Mouse (Mus musculus) lung, postnatal 4 days (tissue): ENCODE data around the gene Gm10715.
"Not testable (repeated sequence)": the region's sequence is repeated elsewhere in the genome, so short reads cannot be mapped to it uniquely, and the experiment has no call there.

Experiments
- DNase-seq, 2 experiments: peaks; one replicate each; pipeline ENCODE4 v3.0.0; 2021

Gene Gm10715

DNA sequence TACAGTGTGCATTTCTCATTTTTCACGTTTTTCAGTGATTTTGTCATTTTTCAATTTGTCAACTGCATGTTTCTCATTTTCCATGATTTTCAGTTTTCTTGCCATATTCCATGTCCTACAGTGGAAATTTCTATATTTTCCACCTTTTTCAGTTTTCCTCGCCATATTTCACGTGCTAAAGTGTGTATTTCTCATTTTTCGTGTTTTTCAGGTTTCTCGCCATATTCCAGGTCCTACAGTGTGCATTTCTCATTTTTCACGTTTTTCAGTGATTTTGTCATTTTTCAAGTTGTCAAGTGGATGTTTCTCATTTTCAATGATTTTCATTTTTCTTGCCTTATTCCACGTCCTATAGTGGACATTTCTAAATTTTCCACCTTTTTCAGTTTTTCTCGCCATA is at the start of gene Gm10715:
TSS of gene Gm10715 (plus strand) at position 301 of the 400 bp plus-strand sequence.
- DNase-seq: not testable (repeated sequence)

GRCm38 (mm10) chr9:3000445-3000972 is 36.2 kb upstream of the Gm10715 start, which contains the start of gene Gm10722:
Gene Gm10722 (plus strand): TSS chr9:3000922.
- peak; percentile 35 to 57 for DNase-seq

GRCm38 (mm10) chr9:3001006-3001405 is 35.7 kb upstream of the Gm10715 start:
- peak; percentile 51 to 58 for DNase-seq

DNA sequence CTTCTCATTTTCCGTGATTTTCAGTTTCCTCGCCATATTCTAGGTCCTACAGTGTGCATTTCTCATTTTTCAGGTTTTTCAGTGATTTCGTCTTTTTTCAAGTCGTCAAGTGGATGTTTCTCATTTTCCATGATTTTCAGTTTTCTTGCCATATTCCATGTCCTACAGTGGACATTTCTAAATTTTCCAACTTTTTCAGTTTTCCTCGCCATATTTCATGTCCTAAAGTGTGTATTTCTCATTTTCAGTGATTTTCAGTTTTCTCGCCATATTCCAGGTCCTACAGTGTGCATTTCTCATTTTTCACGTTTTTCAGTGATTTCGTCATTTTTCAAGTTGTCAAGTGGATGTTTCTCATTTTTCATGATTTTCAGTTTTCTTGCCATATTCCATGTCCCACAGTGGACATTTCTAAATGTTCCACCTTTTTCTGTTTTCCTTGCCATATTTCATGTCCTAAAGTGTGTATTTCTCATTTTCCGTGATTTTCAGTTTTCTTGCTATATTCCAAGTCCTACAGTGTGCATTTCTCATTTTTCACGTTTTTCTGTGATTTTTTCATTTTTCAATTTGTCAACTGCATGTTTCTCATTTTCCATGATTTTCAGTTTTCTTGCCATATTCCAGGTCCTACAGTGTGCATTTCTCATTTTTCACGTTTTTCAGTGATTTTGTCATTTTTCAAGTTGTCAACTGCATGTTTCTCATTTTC is 34.6 kb upstream of the Gm10715 start:
- DNase-seq: peak; percentile 97 to 100

DNA sequence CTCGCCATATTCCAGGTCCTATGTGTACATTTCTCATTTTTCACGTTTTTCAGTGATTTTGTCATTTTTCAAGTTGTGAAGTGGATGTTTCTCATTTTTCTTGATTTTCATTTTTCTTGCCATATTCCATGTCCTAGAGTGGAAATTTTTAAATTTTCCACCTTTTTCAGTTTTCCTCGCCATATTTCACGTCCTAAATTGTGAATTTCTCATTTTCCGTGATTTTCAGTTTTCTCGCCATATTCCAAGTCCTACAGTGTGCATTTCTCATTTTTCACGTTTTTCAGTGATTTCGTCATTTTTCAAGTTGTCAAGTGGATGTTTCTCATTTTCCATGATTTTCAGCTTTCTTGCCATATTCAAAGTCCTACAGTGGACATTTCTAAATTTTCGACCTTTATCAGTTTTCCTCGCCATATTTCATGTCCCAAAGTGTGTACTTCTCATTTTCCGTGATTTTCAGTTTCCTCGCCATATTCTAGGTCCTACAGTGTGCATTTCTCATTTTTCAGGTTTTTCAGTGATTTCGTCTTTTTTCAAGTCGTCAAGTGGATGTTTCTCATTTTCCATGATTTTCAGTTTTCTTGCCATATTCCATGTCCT is 33.8 kb upstream of the Gm10715 start, which contains the start of gene Gm11168:
TSS of gene Gm11168 (plus strand) at position 553 of the 603 bp plus-strand sequence.
- DNase-seq: not testable (repeated sequence)

GRCm38 (mm10) chr9:3006179-3006578 is 30.5 kb upstream of the Gm10715 start:
- not testable (repeated sequence) for DNase-seq

DNA sequence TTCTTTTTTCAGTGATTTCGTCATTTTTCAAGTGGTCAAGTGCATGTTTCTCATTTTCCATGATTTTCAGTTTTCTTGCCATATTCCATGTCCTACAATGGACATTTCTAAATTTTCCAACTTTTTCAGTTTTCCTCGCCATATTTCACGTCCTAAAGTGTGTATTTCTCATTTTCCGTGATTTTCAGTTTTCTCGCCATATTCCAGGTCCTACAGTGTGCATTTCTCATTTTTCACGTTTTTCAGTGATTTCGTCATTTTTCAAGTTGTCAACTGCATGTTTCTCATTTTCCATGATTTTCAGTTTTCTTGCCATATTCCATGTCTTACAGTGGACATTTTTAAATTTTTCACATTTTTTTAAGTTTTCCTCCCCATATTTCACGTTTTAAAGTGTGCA is 30.0 kb upstream of the Gm10715 start:
- peak; percentile 89 to 94 for DNase-seq

- DNase-seq: not testable (repeated sequence)
These were observed 29.4 kb upstream of the Gm10715 start for GRCm38 (mm10) chr9:3007272-3007671.

- DNase-seq: not testable (repeated sequence)
These were observed 27.3 kb upstream of the Gm10715 start for GRCm38 (mm10) chr9:3009331-3009730.

GRCm38 (mm10) chr9:3012054-3012621 is 24.5 kb upstream of the Gm10715 start:
- DNase-seq: not testable (repeated sequence)

- DNase-seq: not testable (repeated sequence)
These were observed 23.9 kb upstream of the Gm10715 start, which contains the start of gene Gm10721 for GRCm38 (mm10) chr9:3012733-3013279. Gene Gm10721 (plus strand): TSS chr9:3013140.

GRCm38 (mm10) chr9:3015354-3015753 is 21.3 kb upstream of the Gm10715 start, which contains the start of gene Gm10720:
Gene Gm10720 (plus strand): TSS chr9:3015654.
- DNase-seq: not testable (repeated sequence)

- DNase-seq: not testable (repeated sequence)
These were observed 20.8 kb upstream of the Gm10715 start for GRCm38 (mm10) chr9:3015896-3016295.

DNA sequence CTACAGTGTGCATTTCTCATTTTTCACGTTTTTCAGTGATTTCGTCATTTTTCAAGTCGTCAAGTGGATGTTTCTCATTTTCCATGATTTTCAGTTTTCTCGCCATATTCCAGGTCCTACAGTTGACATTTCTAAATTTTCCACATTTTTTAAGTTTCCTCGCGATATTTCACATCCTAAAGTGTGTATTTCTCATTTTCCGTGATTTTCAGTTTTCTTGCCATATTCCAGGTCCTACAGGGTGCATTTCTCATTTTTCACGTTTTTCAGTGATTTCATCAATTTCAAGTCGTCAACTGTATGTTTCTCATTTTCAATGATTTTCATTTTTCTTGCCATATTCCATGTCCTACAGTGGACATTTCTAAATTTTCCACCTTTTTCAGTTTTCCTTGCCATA is 19.6 kb upstream of the Gm10715 start, which contains the start of gene Gm10719:
TSS of gene Gm10719 (plus strand) at position 301 of the 400 bp plus-strand sequence.
- DNase-seq: not testable (repeated sequence)

- peak; percentile 87 to 92 for DNase-seq
These were observed 17.7 kb upstream of the Gm10715 start for GRCm38 (mm10) chr9:3018944-3019343.

DNA sequence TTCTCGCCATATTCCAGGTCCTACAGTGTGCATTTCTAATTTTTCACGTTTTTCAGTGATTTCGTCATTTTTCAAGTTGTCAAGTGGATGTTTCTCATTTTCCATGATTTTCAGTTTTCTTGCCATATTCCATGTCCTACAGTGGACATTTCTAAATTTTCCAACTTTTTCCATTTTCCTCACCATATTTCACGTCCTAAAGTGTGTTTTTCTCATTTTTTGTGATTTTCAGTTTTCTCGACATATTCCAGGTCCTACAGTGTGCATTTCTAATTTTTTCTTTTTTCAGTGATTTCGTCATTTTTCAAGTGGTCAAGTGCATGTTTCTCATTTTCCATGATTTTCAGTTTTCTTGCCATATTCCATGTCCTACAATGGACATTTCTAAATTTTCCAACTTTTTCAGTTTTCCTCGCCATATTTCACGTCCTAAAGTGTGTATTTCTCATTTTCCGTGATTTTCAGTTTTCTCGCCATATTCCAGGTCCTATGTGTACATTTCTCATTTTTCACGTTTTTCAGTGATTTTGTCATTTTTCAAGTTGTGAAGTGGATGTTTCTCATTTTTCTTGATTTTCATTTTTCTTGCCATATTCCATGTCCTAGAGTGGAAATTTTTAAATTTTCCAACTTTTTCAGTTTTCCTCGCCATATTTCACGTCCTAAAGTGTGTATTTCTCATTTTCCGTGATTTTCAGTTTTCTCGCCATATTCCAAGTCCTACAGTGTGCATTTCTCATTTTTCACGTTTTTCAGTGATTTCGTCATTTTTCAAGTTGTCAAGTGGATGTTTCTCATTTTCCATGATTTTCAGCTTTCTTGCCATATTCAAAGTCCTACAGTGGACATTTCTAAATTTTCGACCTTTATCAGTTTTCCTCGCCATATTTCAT is 16.6 kb upstream of the Gm10715 start:
- peak; percentile 79 for DNase-seq

- DNase-seq: peak; percentile 73 to 82
These were observed 14.2 kb upstream of the Gm10715 start for GRCm38 (mm10) chr9:3022316-3023008.

- peak; percentile 44 to 56 for DNase-seq
These were observed 13.2 kb upstream of the Gm10715 start, which contains the start of gene Gm10718 for GRCm38 (mm10) chr9:3023312-3023984. Gene Gm10718 (plus strand): TSS chr9:3023547.

DNA sequence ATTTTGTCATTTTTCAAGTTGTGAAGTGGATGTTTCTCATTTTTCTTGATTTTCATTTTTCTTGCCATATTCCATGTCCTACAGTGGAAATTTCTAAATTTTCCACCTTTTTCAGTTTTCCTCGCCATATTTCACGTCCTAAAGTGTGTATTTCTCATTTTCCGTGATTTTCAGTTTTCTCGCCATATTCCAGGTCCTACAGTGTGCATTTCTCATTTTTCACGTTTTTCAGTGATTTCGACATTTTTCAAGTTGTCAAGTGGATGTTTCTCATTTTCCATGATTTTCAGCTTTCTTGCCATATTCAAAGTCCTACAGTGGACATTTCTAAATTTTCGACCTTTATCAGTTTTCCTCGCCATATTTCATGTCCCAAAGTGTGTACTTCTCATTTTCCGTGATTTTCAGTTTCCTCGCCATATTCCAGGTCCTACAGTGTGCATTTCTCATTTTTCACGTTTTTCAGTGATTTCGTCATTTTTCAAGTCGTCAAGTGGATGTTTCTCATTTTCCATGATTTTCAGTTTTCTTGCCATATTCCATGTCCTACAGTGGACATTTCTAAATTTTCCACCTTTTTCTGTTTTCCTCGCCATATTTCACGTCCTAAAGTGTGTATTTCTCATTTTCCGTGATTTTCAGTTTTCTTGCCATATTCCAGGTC is 12.6 kb upstream of the Gm10715 start:
- peak; percentile 80 to 89 for DNase-seq
